Mouse (Mus musculus) left cerebral cortex, postnatal 10 days (tissue): ENCODE measurements around the gene Tjp2. TPM values are rescaled to one million over a fixed set of nuclear protein-coding genes. Genes with fewer than 3 reads are reported as not detected.
"Not testable (repeated sequence)": the region's sequence is repeated elsewhere in the genome, so short reads cannot be mapped to it uniquely, and the experiment has no call there.

Experiments used
- DNase-seq, 2 experiments: peaks; one replicate each; pipeline ENCODE4 v3.0.0; 2021 to 2022; ENCODE audit warnings: low spot score in 2 of 2, mixed read lengths in 1 of 2; ENCODE audit errors: extremely low spot score in 1 of 2
- intact Hi-C: fragments of 180-260 bp; cut with DNase I; formaldehyde crosslinking; loops from one replicate; pipeline ENCODE4 v1.15.1; 2025
- total RNA-seq, 2 experiments: library from RNA; stranded (reverse); gene quantifications; 2 replicates each; pipeline ENCODE4 v1.2.3; 2021

The Tjp2 gene
- total RNA-seq, 2 experiments from 2014 or later = 16.6 to 18.0 TPM

DNA sequence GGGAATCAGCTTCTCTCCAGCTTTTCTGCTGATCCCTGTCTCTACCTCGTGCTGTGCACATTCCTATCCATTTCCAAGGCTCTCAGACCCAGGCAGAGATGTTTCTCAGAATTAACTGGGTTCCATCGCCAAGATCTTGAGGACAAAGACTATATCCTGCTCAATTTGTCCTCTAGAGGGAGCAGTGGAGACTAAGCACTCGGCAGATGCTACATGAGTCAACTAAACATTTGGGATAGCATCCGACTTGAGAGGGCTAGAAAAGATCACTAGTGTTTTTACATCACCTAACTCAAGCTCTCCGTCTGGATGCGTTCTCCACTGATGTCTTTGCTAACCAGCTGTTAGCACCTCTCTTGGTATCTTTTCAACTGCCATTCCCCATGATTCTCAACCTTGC lies 123.6 kb downstream of the Tjp2 start:
- DNase-seq = peak in 1 of 2 experiments; percentile 18
- intact Hi-C loops = loop anchor here (5.0 kb wide), 1 partner anchor 69 kb away; the partner anchor contains the start of gene Fam189a2

DNA sequence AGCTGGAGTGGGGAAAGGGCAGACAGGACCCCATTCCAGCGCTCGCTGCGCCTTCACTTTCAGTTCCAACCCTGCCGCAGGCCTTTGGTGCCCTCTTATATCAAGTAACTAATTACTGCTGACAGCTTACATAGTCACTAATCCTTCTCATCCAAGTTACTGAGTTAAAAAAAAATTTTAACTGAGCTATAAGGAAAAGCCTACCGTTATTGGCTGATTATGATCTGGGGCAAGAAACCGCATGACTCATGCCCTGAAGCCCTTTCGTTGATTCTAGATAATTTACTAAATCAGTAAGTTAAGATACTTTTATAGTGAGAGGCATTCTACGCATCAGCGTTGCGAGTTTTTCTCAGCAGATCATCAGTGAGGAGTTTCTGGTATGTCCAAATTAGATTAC lies 126.1 kb downstream of the Tjp2 start:
- intact Hi-C loops = no loop called here
- no peak for DNase-seq

DNA sequence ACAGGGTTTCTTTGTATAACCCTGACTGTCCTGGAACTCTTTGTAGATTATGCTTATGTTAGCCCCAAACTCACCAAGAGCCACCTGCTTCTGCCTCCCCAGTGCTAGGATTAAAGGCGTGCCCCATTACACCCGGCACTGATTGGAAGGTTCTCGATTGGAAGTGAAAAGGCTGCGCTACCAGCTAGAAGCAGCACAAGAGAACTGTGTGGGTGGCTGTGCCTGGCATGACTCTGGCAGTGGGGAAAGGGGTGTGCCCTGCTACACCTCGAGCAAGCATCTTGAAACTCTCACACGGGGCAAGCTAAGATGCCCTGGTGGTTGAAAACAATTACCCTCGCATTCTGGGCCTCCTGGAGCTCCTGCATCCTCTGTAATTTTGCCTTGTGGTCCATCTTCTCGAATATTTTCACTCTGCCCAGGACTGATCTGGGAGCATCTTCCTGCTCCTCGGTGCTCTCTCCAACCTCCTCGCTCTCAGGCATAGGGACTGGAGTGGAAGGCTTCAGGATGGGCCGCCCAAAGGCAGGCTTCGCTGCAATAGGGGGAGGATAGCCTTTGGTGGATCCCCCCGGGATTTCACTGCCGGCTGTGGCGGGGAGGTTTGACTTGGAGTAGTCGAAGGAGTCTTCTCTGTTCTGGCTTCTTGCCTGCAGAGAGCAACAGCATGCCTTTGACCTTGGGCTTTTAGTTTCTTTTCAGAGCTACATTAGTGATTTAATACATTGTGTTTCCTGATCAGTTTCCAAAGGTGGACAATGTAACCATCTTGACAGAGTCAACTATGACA lies 127.0 kb downstream of the Tjp2 start:
- DNase-seq = no peak
- intact Hi-C loops = no loop called here

DNA sequence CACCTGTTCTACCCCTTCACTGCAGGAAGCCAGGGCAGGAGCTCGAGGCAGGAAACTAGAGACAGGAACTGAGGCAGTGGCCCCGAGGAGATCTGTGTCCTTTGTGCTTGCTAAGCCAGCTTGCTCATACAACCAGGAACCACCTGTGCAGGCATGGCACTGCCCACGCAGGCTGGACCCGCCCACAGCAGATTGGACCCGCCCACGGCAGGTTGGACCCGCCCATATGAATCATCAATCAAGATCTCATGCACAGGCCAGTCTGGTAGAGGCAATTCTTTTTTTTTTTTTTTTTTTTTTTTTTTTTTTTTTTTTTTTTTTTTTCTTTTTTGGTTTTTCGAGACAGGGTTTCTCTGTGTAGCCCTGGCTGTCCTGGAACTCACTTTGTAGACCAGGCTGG lies 132.8 kb downstream of the Tjp2 start:
- DNase-seq, intact Hi-C loops: not testable (repeated sequence)

DNA sequence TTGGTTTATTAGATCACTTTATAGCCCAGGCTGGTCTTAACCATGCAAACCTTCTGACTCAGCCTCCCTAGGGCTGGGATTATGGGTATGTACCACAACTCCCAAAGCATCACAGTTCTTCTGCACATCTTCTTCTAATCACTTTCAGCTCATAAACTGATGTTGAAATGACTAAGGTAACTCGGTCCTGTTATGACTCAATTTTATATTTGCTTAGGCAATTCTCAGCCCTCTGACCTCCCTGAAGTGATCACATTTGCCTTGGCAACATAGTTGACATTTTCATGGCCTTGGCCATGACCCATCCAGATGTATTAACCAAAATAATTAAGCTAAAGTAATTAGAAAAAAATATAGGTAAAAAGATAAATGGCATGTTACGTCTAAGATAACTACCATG lies 134.5 kb downstream of the Tjp2 start:
- intact Hi-C loops = no loop called here

DNA sequence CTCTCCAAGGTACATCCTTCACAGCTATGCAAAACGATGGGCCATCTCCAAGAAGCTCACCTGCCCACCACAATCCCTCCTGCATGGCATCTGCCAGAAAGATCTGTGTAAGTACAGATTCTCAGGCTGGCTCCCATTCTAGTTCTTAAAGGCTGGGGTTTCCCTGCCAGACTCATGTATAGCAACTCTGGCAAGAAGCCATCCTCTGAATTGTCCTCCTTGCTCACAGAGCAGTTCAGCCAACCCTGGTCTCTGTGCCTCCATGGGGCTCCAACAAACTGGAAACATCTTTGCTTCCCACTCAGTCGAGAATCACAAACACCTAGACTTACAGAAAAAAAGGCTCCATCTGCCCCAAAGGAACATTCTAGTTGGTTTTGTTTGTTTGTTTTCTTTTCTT lies 139.5 kb downstream of the Tjp2 start:
- DNase-seq = no peak
- intact Hi-C loops = no loop called here

More for the DNA sequence above, 134.5 kb downstream of the Tjp2 start:
- DNase-seq = no peak

DNA sequence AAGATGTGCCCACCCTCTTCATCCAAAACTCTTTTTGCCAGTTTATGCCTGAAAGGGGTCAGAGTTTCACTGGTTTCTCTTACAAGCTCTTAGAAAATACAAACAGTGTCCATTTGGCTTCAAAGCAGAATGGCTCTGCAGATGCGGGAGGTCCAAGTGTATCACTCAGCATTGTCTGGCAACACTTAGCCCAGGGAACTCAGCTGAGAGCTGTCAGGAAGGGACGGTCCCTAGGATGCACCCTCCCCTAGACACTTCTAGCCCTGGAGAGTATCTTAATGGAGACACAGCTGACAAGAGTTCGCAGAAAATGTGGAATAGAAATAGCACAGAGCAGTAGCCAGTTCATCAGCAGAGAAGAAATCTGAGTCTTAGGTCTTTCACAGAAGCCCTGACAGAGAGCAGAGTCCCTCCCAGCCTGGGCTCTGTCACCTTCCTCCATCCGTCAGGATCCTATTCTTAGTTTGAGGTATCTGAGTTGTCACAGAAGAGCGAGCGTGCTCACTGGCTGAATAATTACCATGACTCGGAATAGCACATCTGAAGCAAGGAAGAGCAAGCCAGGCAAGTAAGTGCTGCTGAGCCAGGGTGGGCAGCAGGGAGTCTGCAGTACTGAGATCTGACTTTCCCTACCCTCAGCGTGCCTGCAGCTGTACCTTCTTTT lies 144.3 kb downstream of the Tjp2 start:
- intact Hi-C loops = no loop called here

DNA sequence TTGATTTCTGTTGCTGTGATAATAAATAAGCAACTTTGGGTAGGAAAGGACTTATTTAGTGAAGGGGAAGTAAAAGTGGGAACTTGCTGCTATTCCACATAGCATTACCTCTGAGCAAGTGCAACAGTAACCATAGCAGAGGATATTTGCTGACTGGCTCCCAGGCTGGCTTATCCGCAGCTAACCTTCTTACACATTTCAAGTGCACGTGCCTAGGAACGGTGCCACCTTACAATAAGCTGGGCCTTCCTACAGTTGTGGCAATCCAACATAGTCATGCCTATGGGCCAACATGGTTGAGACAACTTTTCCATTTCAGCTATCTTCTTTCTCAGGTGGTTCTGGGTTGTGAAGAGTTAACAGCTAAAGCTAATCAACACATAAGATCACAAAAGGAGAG lies 147.2 kb downstream of the Tjp2 start:
- intact Hi-C loops = no loop called here
- no peak for DNase-seq

More for the DNA sequence above, 144.3 kb downstream of the Tjp2 start:
- no peak for DNase-seq

DNA sequence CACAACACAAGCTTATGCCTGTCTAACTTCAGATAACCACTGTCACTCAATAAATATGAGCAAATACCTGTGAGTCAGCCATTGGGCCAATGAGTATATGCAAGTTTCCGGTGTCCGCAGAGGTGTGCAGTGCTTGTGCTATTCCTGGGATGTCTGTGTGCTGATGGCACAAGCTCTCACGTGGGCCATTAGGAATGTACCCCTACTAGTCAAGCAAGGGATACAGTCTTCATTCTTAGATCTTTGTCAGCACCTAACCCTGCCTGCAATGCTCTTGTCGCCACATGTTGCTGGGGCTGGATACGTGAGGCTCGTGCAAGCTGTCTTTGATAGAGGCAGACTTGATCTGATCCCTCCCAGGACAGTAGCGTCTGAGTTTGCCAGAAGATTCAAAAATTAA lies 148.3 kb downstream of the Tjp2 start:
- intact Hi-C loops = no loop called here
- no peak for DNase-seq

DNA sequence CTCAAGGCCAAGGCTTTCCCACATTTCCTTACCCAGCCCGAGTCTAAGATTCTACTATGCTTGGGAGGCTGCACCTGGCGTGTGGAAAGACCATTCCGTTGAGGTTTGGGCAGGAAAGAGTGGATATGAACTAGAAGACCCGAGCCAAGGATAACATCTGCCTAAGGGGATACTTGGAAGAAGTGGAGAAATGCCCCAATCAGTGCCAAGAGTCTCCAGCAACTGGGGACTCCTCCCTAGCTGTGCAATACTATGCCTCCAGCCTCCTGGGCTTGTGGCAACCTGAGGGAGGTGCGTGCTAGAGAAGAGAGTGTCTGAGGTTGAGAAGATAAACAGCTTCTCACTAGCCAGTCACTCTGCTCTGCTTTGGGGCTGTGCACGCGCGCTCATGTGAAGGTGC lies 148.9 kb downstream of the Tjp2 start:
- no peak for DNase-seq
- intact Hi-C loops = no loop called here

DNA sequence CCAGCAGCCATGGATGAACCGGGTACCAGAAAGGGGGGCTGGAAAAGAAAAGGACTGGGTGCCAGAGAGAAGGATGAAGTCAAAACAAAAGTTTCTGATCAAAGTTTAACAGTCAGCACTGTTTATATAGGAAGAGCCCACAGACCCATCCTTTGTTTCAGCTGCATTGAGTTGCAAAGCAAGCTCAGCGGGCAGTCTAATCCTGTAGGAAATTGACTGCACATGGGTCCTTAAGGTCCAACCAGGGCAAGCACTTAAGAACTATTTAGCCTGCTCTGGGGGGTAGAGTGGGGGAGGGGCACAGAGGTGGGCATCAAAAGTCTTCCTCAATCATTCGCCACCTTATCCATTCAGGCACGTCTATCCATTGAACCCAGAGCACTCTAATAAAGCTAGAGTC lies 151.7 kb downstream of the Tjp2 start:
- intact Hi-C loops = no loop called here
- DNase-seq = no peak

DNA sequence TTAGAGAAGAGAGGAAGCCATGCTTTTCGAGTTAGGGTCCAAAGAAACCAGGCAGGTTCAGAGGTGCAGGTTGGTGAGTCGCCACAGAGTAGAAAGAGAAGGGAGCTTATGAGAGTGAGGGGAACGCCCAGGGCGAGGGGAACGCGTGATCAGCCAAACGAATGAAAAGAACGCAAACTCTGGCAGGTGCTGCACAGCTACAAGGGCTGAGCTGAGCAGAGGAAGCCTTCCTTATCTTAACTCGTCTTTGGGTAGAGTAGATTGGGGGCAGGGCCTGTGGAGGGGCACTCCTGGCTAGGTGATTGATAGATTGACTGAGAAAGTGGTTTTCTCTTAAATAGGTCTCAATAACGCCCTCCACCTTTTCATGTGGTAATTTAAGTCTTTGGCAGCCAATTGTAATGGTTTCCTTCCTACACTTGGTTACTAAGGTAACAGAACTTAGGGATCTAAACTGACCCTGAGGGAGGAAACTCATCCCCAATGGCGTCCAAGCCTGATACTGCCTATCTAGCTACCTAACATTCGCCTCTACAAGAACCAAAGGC lies 160.4 kb downstream of the Tjp2 start:
- intact Hi-C loops = no loop called here
- no peak for DNase-seq

DNA sequence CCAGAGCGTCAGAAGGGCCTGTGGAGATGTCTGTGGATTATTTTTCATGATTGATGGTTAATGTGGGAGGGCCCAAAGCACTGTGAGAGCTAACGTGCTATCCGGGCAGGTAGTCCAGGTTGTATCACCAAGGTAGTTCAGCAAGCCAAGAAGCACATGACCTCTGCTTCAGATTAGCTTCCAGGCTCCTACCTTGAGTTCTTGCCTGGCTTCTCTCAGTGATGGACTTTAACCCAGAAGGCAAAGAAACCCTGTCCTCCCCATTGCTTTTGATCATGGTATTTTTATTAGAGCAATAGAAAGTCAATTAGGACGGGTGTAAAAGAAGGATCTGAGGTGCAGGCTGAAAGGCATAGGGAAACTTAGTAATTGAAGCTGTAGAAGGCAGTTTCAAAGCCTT lies 161.2 kb downstream of the Tjp2 start:
- DNase-seq = no peak
- intact Hi-C loops = no loop called here

DNA sequence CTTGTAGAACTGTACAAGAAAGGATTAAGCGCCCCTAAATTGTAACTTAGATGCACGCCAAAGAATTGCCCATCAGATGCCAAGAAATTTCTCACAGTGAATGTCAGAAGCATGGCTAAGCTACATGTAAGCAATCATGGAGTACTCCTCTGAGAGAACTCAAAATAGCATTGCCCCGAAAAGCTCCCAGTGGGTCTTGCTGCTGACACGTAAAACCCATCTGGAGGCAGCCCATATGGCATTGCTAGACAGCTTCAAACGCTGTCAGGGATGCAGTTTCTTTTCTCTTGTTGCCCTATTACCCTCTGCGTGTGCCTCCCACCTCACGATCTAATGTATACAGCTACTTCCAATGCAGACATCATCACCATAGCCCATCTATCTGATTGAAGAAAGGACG lies 166.0 kb downstream of the Tjp2 start:
- no peak for DNase-seq
- intact Hi-C loops = no loop called here

DNA sequence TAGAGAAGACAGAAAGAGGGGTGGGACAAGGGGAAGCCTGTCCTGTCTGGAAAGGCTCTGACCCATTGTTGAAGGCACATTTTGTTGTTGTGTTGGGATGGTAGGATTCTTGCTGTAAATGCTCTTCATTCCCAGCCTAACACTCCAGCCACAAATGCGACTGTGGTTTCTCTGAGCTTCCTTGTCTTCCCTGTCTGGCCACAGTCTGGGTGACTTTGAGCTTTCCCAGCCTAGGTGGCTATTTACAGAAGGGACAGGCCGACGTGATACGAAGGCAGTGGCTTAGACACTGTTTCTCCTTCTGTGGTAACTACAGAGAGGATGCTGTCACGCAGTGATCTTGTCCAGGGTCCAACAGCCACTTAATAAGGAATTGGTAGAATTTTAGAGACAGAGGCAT lies 166.8 kb downstream of the Tjp2 start:
- intact Hi-C loops = no loop called here
- no peak for DNase-seq

DNA sequence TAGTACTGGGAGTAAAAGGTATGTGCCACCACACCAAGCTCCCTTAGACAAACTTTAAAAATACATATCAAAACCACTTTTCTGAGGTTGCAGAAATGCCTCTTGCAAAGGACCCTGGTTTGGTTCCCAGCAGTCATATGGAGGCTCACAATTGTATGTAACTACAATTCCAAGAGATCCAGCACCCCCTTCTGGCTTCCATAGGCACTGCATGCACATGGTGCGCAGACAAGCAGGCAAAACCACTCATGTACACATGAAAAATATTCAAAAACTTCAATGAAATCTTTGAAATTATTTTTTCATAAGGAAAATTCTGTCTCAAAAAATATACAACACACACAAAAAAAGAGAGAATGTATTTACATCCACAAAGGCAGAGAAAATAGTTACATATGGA lies 167.9 kb downstream of the Tjp2 start:
- DNase-seq = no peak
- intact Hi-C loops = no loop called here

DNA sequence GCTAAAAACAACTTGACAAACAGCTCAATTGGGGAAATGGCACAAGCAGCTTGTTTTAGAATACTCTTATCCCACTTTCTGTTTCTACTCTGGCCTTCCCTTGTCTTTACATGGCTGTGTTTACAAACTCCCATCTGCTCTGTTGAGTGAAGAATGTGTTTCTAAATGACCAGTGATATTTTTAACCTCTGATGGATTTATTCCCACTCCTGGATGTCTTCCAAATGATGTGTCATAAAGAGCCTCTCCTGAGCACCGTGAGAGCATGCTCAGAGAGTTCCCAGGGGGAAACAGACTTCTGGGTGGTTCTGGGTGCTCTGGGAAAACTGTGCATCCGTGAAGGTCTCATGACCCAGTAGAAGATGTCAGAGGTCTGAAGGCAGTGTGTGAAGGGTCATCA lies 169.9 kb downstream of the Tjp2 start:
- intact Hi-C loops = no loop called here
- DNase-seq = peak in 1 of 2 experiments; percentile 27

DNA sequence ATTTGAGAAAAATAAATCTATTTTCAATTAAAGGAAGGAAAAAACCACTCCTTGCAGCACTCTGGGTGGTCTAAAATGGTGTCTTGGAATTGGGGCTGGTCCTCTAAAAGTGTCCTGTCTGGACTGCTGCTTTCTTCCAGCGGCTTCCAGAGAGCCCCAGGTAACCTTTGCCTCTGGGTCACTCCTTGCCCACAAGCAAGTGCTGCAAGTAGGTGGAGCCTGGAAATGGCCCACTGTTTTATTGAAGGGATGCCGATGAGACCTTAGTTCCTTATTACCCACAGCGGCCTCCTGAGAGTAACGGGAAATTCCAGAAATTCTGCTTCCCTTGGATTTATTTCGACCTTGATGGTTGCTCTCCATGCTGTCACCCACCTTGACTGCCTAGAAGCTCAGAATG lies 170.6 kb downstream of the Tjp2 start:
- DNase-seq = peak in 1 of 2 experiments; percentile 26
- intact Hi-C loops = no loop called here

DNA sequence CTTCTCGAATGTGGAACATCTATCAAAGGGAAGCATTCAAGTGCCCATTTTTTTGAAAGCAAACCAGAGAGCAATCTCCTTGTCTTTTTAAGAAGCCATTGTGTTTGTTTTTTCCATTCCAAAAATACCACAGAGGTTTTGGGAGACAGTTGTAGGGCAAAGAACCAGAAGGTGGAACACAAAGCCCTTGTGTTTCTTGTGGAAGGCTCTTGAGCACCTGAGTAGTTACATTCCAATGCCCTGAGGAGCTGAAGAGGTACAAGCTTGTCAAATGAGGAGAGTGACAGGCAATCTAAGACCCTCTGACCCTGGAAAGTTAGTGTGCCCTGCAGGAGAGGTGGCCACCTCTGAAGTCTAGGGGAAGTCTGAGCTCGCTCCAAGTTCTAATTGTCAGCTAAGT lies 174.3 kb downstream of the Tjp2 start:
- DNase-seq = no peak
- intact Hi-C loops = no loop called here

DNA sequence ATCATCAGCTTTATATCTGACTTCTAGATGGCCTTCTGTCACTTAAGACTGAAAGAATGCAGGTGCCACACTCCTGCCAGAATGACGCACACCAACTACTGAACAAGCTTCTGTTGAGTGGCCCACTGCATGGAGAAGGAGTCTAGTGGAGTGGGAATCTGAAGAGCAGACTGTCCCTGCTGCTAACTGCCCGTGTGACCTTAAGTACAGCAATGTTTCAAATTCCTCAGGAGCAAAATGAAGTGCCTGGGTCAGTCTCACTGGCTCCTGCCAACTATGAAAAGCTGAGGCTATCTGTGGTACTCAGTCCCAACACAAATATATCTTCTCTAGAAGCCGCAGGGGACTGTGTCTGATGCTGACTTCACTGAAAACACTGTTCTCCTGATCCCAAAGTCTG lies 175.5 kb downstream of the Tjp2 start:
- intact Hi-C loops = no loop called here

More for the DNA sequence above, 175.5 kb downstream of the Tjp2 start:
- no peak for DNase-seq
